Mouse (Mus musculus): ENCODE data around the gene Coasy.
A peak's percentile ranks its signal among the peaks of the same experiment; 100 is the strongest.

Coasy gene

GRCm38 (mm10) chr11:101082208-101083082 lies at the start of gene Coasy:
Gene Coasy (plus strand): TSS chr11:101082565.
- DNase-seq, result peak; percentile 82

- no peak for DNase-seq
Observed at GRCm38 (mm10) chr11:101033856-101034500, 48.4 kb upstream of the Coasy start.

- no peak for DNase-seq
Observed at GRCm38 (mm10) chr11:101034614-101035327, 47.6 kb upstream of the Coasy start.

GRCm38 (mm10) chr11:101035328-101035695 lies 47.1 kb upstream of the Coasy start:
- DNase-seq, result no peak

- DNase-seq, result no peak
Observed at GRCm38 (mm10) chr11:101037795-101038194, 44.6 kb upstream of the Coasy start.

- peak; percentile 51 for DNase-seq
Observed at GRCm38 (mm10) chr11:101045826-101046225, 36.5 kb upstream of the Coasy start.

GRCm38 (mm10) chr11:101046440-101046839 lies 35.9 kb upstream of the Coasy start:
- peak; percentile 56 for DNase-seq

- DNase-seq, result peak; percentile 36
Observed at GRCm38 (mm10) chr11:101047502-101047901, 34.9 kb upstream of the Coasy start.

- no peak for DNase-seq
Observed at GRCm38 (mm10) chr11:101050359-101050758, 32.0 kb upstream of the Coasy start.

- no peak for DNase-seq
Observed at GRCm38 (mm10) chr11:101051051-101051493, 31.3 kb upstream of the Coasy start.

- DNase-seq, result no peak
Observed at GRCm38 (mm10) chr11:101051617-101052016, 30.7 kb upstream of the Coasy start.

GRCm38 (mm10) chr11:101052751-101053473 lies 29.5 kb upstream of the Coasy start:
- no peak for DNase-seq

GRCm38 (mm10) chr11:101053974-101054373 lies 28.4 kb upstream of the Coasy start:
- peak; percentile 65 for DNase-seq

GRCm38 (mm10) chr11:101055418-101055817 lies 26.9 kb upstream of the Coasy start:
- no peak for DNase-seq

GRCm38 (mm10) chr11:101056885-101057284 lies 25.5 kb upstream of the Coasy start:
- DNase-seq, result no peak

GRCm38 (mm10) chr11:101057860-101058259 lies 24.5 kb upstream of the Coasy start:
- peak; percentile 96 for DNase-seq

GRCm38 (mm10) chr11:101058726-101059125 lies 23.6 kb upstream of the Coasy start:
- DNase-seq, result peak; percentile 19

GRCm38 (mm10) chr11:101059473-101059872 lies 22.9 kb upstream of the Coasy start:
- no peak for DNase-seq

GRCm38 (mm10) chr11:101060126-101060525 lies 22.2 kb upstream of the Coasy start:
- peak; percentile 42 for DNase-seq

- peak; percentile 18 for DNase-seq
Observed at GRCm38 (mm10) chr11:101061049-101061448, 21.3 kb upstream of the Coasy start.

GRCm38 (mm10) chr11:101062165-101062884 lies 20.0 kb upstream of the Coasy start:
- peak; percentile 66 for DNase-seq

Data from thymus, postnatal 4 days (tissue).